Mouse (Mus musculus) kidney, adult 2 months (tissue): Measurements from ENCODE around the gene Tnfsf13b.

Source experiments
- CTCF ChIP-seq: fragments of 200-500 bp; conservative IDR thresholded peaks from 2 replicates; pipeline ENCODE4 v1.5.1; 2011; ENCODE audit warnings: low read depth, mild to moderate bottlenecking, control low read depth, low read length, moderate library complexity, mixed read lengths; ENCODE audit not compliant: insufficient read depth, insufficient read length
- POLR2A ChIP-seq: fragments of 200-500 bp; IDR thresholded peaks from one replicate; pipeline ENCODE4 v1.6.1; 2011; ENCODE audit warnings: low read depth, low read length, control low read depth

GRCm38 (mm10) chr8:10072347-10072746 lies 66.1 kb downstream of the Tnfsf13b start:
- TF ChIP-seq CTCF, result no peak
- no peak for TF ChIP-seq POLR2A
